Mouse (Mus musculus) liver, postnatal 0 days (tissue): ENCODE measurements around the gene Egflam.

Experiments
- CTCF ChIP-seq: sonication (generic); IDR thresholded peaks from 2 replicates; pipeline ENCODE4 v1.5.1; 2016; ENCODE audit warnings: antibody characterized with exemption, low read depth
- EP300 ChIP-seq: IDR thresholded peaks from 2 replicates; pipeline ENCODE4 v1.6.1; 2016; ENCODE audit warnings: antibody characterized with exemption, low read depth, mild to moderate bottlenecking

GRCm38 (mm10) chr15:7224151-7224775 is 173.9 kb downstream of the Egflam start:
- no peak for TF ChIP-seq CTCF
- no peak for TF ChIP-seq EP300
